25 mouse cellular contexts compared by ENCODE assay signal in genomic region chr10:8224641-8225040, GRCm38 (mm10).
"Had no signal": no experiment of that assay in that cellular context is flagged by ENCODE, and none has a peak within 500 bp of the region (broad histone marks: within the 10 kb centered on the region; RNA-seq: fewer than 3 reads in every experiment).

No protein-coding gene starts in this region.

- H3K4me3 ChIP-seq: embryonic facial prominence, embryonic 10.5 days; embryonic facial prominence, embryonic 12.5 days; embryonic facial prominence, embryonic 13.5 days; embryonic facial prominence, embryonic 15.5 days; erythroblast, embryonic 14.5 days; forebrain, embryonic 10.5 days; forebrain, embryonic 12.5 days; forebrain, embryonic 13.5 days; gastrocnemius, adult 2 months; heart, adult 2 months had no signal

- H3K4me2 ChIP-seq: embryonic facial prominence, embryonic 12.5 days; embryonic facial prominence, embryonic 13.5 days; embryonic facial prominence, embryonic 15.5 days; forebrain, embryonic 12.5 days; forebrain, embryonic 13.5 days had no signal

- H3K27me3 ChIP-seq: embryonic facial prominence, embryonic 12.5 days; embryonic facial prominence, embryonic 13.5 days; embryonic facial prominence, embryonic 15.5 days; forebrain, embryonic 12.5 days; forebrain, embryonic 13.5 days had no signal

- H3K9ac ChIP-seq: embryonic facial prominence, embryonic 12.5 days; embryonic facial prominence, embryonic 13.5 days; embryonic facial prominence, embryonic 15.5 days; forebrain, embryonic 12.5 days; forebrain, embryonic 13.5 days; forebrain, postnatal 0 days had no signal

- H3K4me1 ChIP-seq: forebrain, embryonic 10.5 days; forebrain, embryonic 12.5 days; forebrain, embryonic 13.5 days had no signal

- ATAC-seq: forebrain, embryonic 13.5 days; forebrain, embryonic 14.5 days; forebrain, embryonic 16.5 days; forebrain, postnatal 0 days had no signal

- H3K27ac ChIP-seq: embryonic facial prominence, embryonic 10.5 days; embryonic facial prominence, embryonic 12.5 days; embryonic facial prominence, embryonic 13.5 days; embryonic facial prominence, embryonic 15.5 days; forebrain, embryonic 10.5 days; forebrain, embryonic 12.5 days; forebrain, embryonic 13.5 days; gastrocnemius, adult 2 months; heart, adult 2 months had no signal

- DNase-seq: cerebellum, adult 8-10 months; cerebellum, adult 9-10 months; cerebellum, adult 9-11 months; cerebellum, postnatal 10 days; cerebellum, postnatal 14 days; cerebellum, postnatal 25 days; cerebellum, postnatal 36 days; forebrain, postnatal 0 days; gastrocnemius, adult 2 months; gastrocnemius, postnatal 10 days; gastrocnemius, postnatal 14 days; gastrocnemius, postnatal 25 days; gastrocnemius, postnatal 36 days; heart, adult 18-20 months; heart, adult 2 months had no signal

- H3K9me3 ChIP-seq: embryonic facial prominence, embryonic 10.5 days; embryonic facial prominence, embryonic 12.5 days; embryonic facial prominence, embryonic 13.5 days; embryonic facial prominence, embryonic 15.5 days; forebrain, embryonic 10.5 days; forebrain, embryonic 12.5 days; forebrain, embryonic 13.5 days had no signal

- H3K36me3 ChIP-seq: embryonic facial prominence, embryonic 10.5 days; embryonic facial prominence, embryonic 12.5 days; embryonic facial prominence, embryonic 13.5 days; embryonic facial prominence, embryonic 15.5 days; forebrain, embryonic 10.5 days; forebrain, embryonic 12.5 days had no signal
